Mouse (Mus musculus) ovary, postnatal 36 days (tissue): ENCODE results near the gene Ndufs1.
"Not testable (repeated sequence)": the region's sequence is repeated elsewhere in the genome, so short reads cannot be mapped to it uniquely, and the experiment has no call there.

Source experiments
- DNase-seq: peaks from one replicate; pipeline ENCODE4 v3.0.0; 2022; ENCODE audit warnings: low spot score, mixed read lengths

Ndufs1 gene

GRCm38 (mm10) chr1:63176604-63177421 lies at the start of gene Ndufs1, which contains the start of gene Eef1b2:
Ndufs1 (minus strand) TSS chr1:63176833.
Eef1b2 (plus strand) TSS chr1:63176825.
- DNase-seq: peak; percentile 96

GRCm38 (mm10) chr1:63225890-63226289 lies 49.3 kb upstream of the Ndufs1 start:
- DNase-seq: no peak

- no peak for DNase-seq
These were observed 48.4 kb upstream of the Ndufs1 start for GRCm38 (mm10) chr1:63225009-63225408.

GRCm38 (mm10) chr1:63219277-63219676 lies 42.6 kb upstream of the Ndufs1 start:
- DNase-seq: no peak

- DNase-seq: no peak
These were observed 38.0 kb upstream of the Ndufs1 start for GRCm38 (mm10) chr1:63214631-63215030.

GRCm38 (mm10) chr1:63214271-63214558 lies 37.6 kb upstream of the Ndufs1 start, which contains the start of gene Gpr1:
Gpr1 (minus strand) TSS chr1:63214543.
- DNase-seq: no peak

GRCm38 (mm10) chr1:63213478-63214270 lies 37.0 kb upstream of the Ndufs1 start:
- no peak for DNase-seq

GRCm38 (mm10) chr1:63209861-63210529 lies 33.4 kb upstream of the Ndufs1 start:
- no peak for DNase-seq

- no peak for DNase-seq
These were observed 31.0 kb upstream of the Ndufs1 start for GRCm38 (mm10) chr1:63207607-63208006.

GRCm38 (mm10) chr1:63204660-63205394 lies 28.2 kb upstream of the Ndufs1 start:
- DNase-seq: no peak

- DNase-seq: peak; percentile 8
These were observed 27.5 kb upstream of the Ndufs1 start for GRCm38 (mm10) chr1:63203950-63204659.

GRCm38 (mm10) chr1:63203471-63203870 lies 26.8 kb upstream of the Ndufs1 start:
- DNase-seq: no peak

GRCm38 (mm10) chr1:63201672-63202071 lies 25.0 kb upstream of the Ndufs1 start:
- no peak for DNase-seq

- no peak for DNase-seq
These were observed 23.7 kb upstream of the Ndufs1 start for GRCm38 (mm10) chr1:63200322-63200721.

- no peak for DNase-seq
These were observed 22.8 kb upstream of the Ndufs1 start for GRCm38 (mm10) chr1:63199387-63199786.

- DNase-seq: no peak
These were observed 19.3 kb upstream of the Ndufs1 start for GRCm38 (mm10) chr1:63195848-63196512.

GRCm38 (mm10) chr1:63192306-63193065 lies 15.9 kb upstream of the Ndufs1 start:
- DNase-seq: no peak

GRCm38 (mm10) chr1:63190851-63191250 lies 14.2 kb upstream of the Ndufs1 start:
- DNase-seq: no peak

GRCm38 (mm10) chr1:63188536-63188935 lies 11.9 kb upstream of the Ndufs1 start:
- no peak for DNase-seq

- not testable (repeated sequence) for DNase-seq
These were observed 8.8 kb upstream of the Ndufs1 start for GRCm38 (mm10) chr1:63185430-63185829.
